Mouse (Mus musculus) spleen, adult 2 months (tissue): ENCODE data around the gene Ptpa.

ENCODE experiments used
- CTCF ChIP-seq: fragments of 200-500 bp; IDR thresholded peaks from 2 replicates; pipeline ENCODE4 v1.5.1; 2011; ENCODE audit warnings: mild to moderate bottlenecking, inconsistent platforms; ENCODE audit not compliant: insufficient read depth, insufficient read length, insufficient replicate concordance; ENCODE audit errors: extremely low read depth
- POLR2A ChIP-seq: fragments of 200-500 bp; IDR thresholded peaks from 2 replicates; pipeline ENCODE4 v1.6.1; 2011; ENCODE audit warnings: low read depth, low read length, inconsistent platforms

GRCm38 (mm10) chr2:30408452-30409100 is 7.3 kb upstream of the Ptpa start:
- TF ChIP-seq CTCF (no peak), POLR2A (no peak)
